Mouse (Mus musculus): Measurements from ENCODE around the gene Carmil1.
"Not testable (repeated sequence)": the region's sequence is repeated elsewhere in the genome, so short reads cannot be mapped to it uniquely, and the experiment has no call there.

Gene Carmil1

GRCm38 (mm10) chr13:24146541-24146940, 134.1 kb downstream of the Carmil1 start:
- no peak for DNase-seq

DNA sequence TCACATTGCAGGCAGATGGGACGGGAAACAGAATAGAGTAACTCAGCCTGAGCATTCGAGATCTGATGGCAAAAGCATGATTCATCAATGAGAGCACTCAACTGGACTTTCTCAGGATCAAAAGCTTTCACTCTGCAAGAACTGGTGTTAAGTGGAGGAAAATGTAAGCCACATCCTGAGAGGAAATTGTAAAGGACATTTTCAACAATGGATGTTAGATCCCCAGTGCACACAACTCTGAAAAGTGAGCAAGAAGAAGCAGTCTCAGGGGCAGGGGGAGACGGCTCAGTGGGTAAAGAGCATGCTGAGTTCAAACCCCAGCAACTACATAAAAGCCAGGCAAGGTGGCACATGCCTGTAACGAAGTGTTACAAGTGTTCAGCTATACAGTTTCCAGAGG, 135.7 kb downstream of the Carmil1 start:
- no peak for DNase-seq

DNA sequence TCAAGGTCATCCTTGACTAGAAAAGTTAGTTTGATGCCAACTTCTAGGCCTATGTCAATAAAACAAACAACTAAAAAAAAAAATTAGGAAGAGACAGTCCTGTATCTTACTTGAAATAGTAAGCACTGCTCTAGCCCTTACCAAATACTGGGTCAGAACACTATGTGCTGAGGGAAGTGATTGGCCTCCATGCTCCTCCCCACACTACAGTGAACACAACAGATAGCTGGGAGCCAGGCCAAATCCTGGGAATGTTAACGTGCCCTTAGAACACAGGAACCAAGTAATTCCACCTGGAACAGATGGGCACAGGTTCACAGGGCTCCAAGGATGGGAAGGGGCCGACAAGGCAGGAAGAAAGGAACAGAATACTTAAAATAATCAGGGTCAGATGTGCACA, 136.5 kb downstream of the Carmil1 start:
- no peak for DNase-seq

DNA sequence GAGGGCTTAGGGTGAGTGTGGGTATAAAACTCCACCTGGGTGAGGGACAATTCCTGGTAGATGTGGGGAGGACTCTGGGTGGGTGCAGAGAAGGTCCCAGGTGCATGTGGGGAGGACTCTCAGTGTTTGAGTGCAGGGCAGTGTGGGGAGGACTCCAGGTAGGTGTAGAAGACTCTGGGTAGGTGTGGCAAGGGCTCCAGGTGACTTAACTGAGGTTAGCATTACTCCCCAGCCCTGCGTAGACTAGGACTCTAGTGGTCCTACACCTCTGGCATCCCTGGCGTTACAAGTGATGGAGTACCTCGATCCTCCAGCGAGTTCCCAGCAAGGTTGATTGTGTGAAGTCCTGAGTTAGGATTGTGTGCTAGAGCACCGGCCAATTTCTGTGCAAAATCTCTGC, 143.8 kb downstream of the Carmil1 start:
- no peak for DNase-seq

DNA sequence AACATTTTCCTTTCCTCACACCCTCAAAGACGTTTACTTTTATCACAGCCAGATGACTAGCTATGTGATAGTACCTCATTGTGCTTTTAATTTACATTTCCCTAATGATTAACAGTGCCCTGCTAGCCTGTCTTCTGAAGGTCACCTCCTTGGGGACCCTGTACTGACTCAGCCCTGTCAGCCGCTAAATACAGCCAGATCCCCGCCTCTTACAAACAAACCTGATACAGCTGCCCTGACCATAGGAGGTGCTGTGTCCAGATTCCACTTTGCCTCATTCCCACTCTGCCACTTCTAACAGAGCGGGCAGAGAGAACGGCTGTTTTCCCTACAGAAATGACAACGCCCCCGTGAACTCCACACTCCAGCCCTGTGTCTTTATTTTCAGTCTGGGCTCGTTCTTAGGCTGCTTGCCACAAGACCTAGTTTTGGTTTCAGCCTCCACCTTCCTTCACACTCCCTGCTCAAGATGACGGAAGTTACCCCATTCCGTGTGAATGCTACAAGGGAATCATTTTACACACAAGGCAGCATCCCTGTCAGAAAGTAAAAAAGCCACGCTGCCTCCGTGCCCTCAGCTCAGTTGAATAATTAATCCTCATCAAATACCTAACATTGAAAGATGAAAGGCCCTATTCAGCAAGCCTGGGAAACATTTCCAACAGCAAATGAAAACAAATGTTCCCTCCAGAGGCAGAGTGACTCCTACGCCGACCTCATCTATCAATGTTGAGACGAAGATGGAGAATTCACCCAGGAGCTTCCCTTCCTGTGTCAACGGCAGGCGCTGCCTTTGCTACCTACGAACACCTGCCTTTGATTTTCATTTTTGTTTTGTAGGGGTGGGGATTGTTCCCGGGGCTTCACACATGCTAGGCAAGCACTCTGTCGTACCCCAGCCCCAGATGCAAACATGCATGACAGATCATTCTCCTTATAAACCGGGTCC, 145.0 kb downstream of the Carmil1 start:
- no peak for DNase-seq

DNA sequence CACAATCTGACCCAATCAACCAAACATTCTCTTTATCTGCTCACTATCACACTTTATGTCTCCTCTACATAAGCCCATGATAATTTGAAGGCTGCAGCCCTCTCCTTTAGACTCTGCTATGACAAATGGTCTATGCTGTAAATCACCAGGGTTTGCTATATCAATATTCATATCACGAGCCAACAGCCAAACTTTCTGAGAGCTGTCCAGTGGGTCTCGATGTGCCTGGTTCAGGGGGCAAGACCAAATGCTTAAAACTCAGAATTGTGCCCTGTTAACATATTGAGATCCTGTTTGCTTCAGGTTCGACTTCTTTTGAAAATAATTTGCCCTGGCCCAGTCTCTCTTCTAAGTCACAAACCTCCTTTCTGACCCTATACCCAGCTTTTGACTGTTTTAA, 147.7 kb downstream of the Carmil1 start:
- no peak for DNase-seq

- DNase-seq = no peak
These were observed 149.3 kb downstream of the Carmil1 start for GRCm38 (mm10) chr13:24131319-24131718.

DNA sequence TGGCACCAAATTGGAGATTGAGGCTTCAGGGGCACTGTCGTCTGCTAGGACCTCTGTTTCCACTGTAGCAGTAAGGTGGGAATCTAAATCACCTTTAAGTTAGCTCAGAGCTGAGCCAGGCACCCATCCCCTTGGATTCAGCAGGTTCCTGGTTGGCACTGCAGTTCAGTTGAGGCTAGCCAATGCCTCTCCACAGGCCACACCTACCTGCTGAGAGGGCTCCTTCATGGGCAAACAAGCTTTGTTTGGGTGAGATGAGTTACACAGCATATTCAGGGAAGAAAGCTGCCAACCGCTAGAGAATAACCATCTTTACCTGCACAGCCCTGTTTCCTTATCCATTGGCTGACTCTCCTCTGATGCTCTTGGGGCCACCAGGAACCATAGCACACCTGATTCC, 149.9 kb downstream of the Carmil1 start:
- DNase-seq = no peak

GRCm38 (mm10) chr13:24128731-24129130, 151.9 kb downstream of the Carmil1 start:
- no peak for DNase-seq

- DNase-seq = no peak
These were observed 154.7 kb downstream of the Carmil1 start for GRCm38 (mm10) chr13:24125865-24126264.

- no peak for DNase-seq
These were observed 163.3 kb downstream of the Carmil1 start for GRCm38 (mm10) chr13:24117181-24117812.

DNA sequence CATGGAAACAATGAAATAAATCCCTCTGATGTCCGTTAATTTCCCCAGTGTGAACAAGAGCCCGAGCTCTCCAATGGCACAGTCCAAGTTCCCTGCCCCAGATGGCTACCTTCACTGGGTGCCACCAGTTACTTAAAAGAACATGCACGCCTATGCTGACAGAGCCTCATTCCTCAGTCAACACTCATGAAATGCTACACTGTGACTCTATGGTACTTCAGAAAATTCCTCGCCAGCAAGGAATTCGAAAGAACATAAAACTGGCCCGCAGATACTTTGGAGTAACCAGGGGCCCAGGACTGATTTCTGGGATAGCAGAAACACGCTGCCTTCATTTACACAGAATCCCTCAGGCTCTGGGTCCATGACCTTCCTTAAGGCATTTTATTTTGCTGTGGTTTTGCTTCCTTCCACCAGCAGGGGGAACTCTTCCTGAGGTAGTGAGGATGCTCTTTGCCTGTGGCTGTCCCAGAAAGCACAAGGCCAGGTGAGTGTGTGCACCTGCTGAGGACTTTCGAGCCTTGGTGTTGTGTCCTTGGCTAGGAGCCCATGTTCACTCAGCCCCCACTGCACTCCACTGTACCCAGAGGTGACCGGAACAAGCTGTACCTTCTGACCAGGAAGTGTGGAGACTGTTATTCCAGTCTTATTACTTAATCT, 167.8 kb downstream of the Carmil1 start:
- DNase-seq = peak; percentile 59 to 67

- DNase-seq = no peak
These were observed 170.3 kb downstream of the Carmil1 start for GRCm38 (mm10) chr13:24110329-24110728.

DNA sequence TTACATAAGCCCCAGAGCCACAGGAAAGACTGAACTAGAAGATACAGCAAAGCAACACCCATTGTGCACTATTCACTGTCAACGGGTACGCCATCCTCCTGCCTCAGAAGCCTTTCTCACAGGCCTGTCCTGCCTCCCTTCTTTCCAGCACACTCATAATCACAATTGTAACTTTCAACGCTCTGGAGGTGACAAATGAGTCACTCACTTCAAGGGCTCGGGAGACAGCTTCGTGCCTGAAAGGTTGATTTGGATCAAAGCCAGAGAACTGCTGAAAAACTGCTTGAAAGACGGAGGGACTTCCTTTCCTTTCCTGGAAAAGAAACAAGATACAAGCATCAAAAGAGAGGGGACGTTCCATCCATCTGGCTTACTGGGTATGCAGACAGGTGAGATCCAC, 172.3 kb downstream of the Carmil1 start:
- no peak for DNase-seq

GRCm38 (mm10) chr13:24107058-24107457, 173.5 kb downstream of the Carmil1 start:
- DNase-seq = no peak

DNA sequence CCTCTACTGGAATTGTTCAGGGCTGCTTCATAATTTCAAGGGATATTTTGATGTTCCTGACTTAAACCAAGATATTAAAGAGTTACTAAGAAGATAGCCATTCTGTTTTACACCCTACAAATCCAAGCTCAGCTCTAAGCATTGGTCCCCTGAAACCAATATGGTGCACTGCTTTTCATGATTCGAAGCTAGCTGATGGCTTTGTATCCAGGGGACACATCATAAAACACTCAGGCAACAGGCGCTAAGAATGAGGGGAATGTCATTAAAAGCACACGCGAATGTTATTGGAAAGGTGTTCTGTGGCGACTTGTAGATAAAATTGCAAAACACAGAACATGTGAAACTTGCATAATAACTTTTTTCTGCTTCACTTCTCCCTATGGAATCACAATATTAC, 174.8 kb downstream of the Carmil1 start:
- DNase-seq = no peak

DNA sequence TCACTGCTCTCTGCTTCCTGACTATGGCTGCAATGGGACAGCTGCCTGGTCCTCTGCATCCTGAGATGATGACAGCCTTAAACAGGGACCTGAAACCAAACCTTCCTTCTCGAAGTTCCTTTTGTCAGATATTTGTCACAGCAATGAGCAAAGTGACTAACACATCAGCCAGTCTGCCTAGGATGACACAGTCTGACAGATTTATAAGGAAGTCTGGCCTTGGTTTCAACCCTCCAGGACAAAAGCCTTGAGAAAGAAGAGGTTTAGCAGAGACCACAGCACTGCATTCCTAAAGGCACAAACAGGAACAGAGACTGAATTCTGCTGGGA, 175.3 kb downstream of the Carmil1 start:
- no peak for DNase-seq

GRCm38 (mm10) chr13:24104611-24105339, 175.8 kb downstream of the Carmil1 start:
- DNase-seq = not testable (repeated sequence)

DNA sequence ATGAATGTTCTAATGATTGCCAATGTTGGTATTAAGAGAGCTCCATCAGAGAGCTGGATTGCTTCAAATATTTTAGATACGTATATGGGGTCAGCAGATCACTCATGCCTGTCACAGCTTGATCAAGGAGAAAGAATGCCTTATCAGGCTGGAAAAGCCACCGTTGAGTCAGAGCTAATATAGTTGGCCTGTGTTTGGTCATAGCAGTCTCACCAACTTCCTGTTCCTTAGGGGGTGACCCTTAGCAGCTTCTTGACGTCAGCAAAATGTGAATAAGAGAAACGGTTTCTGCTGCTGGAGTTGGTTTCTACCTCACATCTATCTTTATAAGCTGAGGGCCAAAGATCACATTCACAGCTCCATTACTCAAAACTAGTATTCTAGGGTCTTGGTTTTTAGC, 176.6 kb downstream of the Carmil1 start:
- DNase-seq = no peak

DNA sequence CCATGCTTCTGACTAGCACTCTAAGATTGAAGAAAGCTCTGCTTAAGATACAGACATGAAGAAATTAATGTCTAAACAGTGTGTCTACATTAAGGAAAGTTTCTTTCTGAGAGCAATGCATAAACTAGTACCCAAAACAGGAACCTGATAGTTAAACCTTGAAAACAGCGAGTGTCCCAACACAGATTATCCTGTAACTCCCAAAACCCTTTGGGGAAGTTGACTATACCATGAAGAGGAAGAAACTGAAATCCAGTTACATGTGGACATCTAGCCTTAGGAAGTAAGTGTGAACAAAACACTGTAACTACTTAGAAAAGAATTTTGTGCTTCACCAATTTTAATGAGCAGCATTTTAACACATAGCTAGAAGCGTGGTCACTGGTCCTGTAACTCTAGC, 177.4 kb downstream of the Carmil1 start:
- DNase-seq = no peak

DNA sequence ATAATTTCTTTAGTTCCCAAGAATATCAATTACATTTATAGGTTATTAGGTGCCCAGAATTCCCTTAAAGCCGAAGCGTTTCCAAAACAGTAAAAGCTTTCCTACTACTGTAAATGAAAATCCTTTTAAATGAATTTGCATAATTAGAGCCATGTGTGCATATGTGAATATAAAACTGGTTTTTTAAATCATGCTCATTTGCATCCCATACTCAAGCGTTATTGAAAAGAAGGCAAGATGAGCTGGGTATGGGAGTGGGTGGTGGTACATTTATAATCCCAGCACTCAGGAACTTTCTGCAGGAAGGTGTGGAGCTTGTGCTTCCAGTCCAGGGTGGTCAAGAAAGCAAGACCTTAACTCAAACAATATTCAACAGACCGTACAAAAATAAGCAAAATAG, 178.3 kb downstream of the Carmil1 start:
- DNase-seq = no peak

DNA sequence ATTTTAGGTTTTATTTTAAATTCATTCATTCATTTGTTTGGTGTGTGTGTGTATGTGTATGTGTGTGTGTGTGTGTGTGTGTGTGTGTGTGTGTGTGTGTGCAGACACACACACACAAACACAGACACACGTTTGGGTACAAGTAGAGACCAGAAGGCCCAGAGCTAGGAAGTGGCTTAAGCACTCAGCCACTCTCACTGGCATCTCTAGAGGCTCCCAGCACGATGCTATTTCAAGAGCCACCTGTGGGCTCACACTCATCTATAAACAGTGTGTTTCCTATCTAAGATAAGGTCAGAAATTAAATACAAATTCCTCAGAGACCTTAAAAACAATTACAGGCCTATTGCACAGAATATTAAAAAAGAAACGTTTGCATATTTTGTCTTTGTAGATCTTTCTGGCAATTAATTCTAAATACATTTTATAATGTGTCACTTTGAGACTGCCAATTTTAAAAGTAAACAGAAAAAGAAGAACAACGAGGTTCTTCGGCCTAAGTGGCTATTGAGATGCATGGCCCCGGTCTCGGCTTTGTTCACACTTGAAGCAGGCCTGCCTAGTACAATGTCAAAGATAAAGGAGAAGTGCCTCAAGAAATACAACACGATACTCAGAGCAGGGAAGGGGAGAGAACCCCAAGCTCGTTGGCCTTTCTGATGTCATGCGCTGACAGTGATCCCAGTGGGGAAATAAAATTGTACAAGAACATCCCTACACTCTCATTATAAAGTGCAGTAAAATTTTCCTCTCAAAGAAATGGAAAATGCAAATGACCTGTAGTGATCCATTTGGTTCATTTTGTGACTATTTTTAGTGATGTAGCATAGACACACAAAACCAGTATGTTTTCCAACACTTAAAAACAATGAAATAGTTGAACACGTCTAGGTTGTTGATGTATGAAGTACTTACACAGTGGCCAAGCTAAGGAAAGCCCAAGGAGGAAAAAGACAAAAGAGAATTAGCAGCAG, 179.2 kb downstream of the Carmil1 start:
- no peak for DNase-seq

Measured in B cell, adult 2 months (primary cell).